Mouse (Mus musculus): ENCODE results near the gene Erg. TPM values are rescaled to one million over a fixed set of nuclear protein-coding genes. Genes with fewer than 3 reads are reported as not detected.

Gene Erg
- total and polyA plus RNA-seq, 2 experiments from 2014 or later = 1.8 to 6.4 TPM

DNA sequence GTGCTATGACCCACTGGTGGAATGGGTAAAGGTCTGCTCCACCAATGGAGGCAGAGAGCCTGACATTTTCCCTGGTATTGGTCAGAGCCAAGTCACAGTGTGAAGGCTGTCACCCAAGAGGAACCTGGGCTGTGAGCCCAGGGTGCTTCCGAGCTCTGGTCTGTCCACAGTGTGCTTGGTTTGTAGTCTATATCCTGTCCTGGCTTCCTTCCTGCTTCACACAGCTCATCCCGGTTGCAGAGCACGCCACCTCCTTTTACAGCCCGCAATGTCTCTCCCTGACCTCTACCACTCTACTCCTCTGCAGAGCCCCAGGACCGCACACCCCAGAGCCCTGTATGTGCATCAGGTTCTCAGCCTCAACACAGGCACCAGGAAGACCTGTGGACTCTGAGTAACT, 182.9 kb downstream of the Erg start:
- Histone ChIP-seq H3K27me3 (ENCODE audit: insufficient read depth, low read length) (no peaks in the 10 kb centered on the region), H3K27ac (ENCODE audit: low read depth, low read length) (no peak overlapping the region), H3K4me1 (ENCODE audit: insufficient read depth) (0 out of 2 replicates have a peak, but pooled peaks cover 8% of the 10 kb centered on the region), H3K9ac (no peak overlapping the region), H3K4me3 (ENCODE audit: low read depth, low read length) (no peak overlapping the region), H3K9me3 (ENCODE audit: low read length) (no peaks in the 10 kb centered on the region), H3K36me3 (ENCODE audit: insufficient read depth) (no peaks in the 10 kb centered on the region), H3K4me2 (ENCODE audit: low read depth) (no peak overlapping the region)
- TF ChIP-seq CTCF (IDR thresholded peaks at IDR 0.05; ENCODE audit: low read depth) = no peak
- no peak for DNase-seq
- ATAC-seq = no peak
- WGBS = 89% methylated on average over 5 of the region's 5 CpGs

DNA sequence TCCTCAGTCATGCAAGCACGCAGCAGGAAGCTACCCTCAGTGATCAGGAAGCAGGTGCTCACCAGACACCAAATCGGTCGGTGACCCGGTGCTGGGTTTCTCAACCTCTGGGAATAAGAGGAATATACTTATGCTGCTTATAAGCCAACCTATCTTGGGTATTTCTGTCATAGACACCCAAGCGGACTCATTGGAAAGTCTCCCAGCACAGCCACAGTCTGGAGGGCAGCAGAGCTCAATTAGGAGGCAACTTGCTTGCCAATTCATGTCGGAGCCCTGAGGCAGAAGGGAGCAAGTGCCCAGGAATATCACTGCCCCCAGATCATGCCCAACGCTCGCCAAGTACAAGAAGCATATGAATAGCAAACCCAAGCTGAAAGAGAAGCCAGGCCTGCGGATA, 184.5 kb downstream of the Erg start:
- ATAC-seq (peak; percentile 23; the same call in 1 of the 2 replicates), DNase-seq (peak; percentile 41)

DNA sequence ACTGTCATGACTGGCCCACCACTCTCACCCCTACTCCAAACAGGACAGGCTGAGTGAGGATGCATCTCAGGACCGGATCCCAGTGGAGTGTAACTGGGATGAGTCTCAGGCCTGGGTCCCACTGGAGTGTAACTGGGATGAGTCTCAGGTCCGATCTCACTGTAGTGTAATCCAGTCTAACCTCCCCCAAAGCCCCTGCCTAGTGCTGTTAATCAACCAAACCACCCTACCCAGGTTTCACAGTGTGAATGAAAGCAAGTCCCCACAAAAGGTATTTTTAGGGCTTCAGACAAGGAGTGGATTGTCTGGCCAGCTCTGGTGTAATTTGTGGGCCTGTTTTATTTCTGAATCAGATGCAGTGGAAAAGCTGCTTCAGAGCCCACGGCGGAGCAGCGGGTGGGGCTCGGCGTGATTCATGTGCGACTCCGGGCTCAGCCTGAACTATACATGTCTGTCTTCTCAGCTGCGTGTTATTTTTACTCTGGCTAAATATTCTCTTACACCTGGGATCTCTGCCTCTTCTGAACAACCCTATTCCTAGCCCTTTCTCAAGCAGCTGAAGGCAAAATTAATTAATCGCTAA, 187.5 kb downstream of the Erg start:
- peak; percentile 54 for ATAC-seq
- Histone ChIP-seq H3K36me3 (ENCODE audit: insufficient read depth) (no peaks in the 10 kb centered on the region), H3K9ac (no peak overlapping the region), H3K9me3 (ENCODE audit: low read length) (no peaks in the 10 kb centered on the region), H3K27me3 (ENCODE audit: insufficient read depth, low read length) (no peaks in the 10 kb centered on the region), H3K27ac (ENCODE audit: low read depth, low read length) (no peak overlapping the region), H3K4me3 (ENCODE audit: low read depth, low read length) (no peak overlapping the region), H3K4me1 (ENCODE audit: insufficient read depth) (0 out of 2 replicates have a peak, but pooled peaks cover 9% of the 10 kb centered on the region), H3K4me2 (ENCODE audit: low read depth) (no peak overlapping the region)
- no peak for TF ChIP-seq CTCF (IDR thresholded peaks at IDR 0.05; ENCODE audit: low read depth)
- 37% methylated on average over 11 of the region's 11 CpGs for WGBS
- DNase-seq = peak; percentile 47

More for the DNA sequence above, 184.5 kb downstream of the Erg start:
- Histone ChIP-seq H3K9ac (no peak overlapping the region), H3K4me3 (ENCODE audit: low read depth, low read length) (no peak overlapping the region), H3K9me3 (ENCODE audit: low read length) (no peaks in the 10 kb centered on the region), H3K27ac (ENCODE audit: low read depth, low read length) (no peak overlapping the region), H3K27me3 (ENCODE audit: insufficient read depth, low read length) (no peaks in the 10 kb centered on the region), H3K4me2 (ENCODE audit: low read depth) (no peak overlapping the region), H3K36me3 (ENCODE audit: insufficient read depth) (no peaks in the 10 kb centered on the region), H3K4me1 (ENCODE audit: insufficient read depth) (0 out of 2 replicates have a peak, but pooled peaks cover 9% of the 10 kb centered on the region)
- no peak for TF ChIP-seq CTCF (IDR thresholded peaks at IDR 0.05; ENCODE audit: low read depth)
- WGBS = 67% methylated on average over 9 of the region's 9 CpGs

DNA sequence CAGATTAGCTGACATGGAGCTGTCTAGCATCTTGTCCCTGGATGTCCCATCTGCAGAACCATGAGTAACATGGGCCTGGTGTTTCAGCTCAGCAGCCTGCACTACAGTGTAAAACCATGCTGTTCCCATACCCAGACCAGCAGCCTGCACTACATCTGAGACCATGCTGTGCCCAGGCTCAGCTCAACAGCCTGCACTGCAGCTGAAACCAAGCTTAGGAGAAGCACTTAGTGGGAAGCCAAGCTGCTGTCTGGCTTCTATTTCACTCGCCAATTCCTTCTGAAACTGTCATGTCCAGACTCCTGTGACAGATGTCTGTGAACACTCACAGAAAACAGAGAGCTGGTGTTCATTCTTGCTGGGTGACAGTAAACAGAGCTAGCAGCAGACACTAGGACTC, 195.6 kb downstream of the Erg start:
- 43% methylated on average over 1 of the region's 1 CpGs for WGBS
- DNase-seq = peak; percentile 65
- Histone ChIP-seq H3K27ac (ENCODE audit: low read depth, low read length) (no peak overlapping the region), H3K4me2 (ENCODE audit: low read depth) (no peak overlapping the region), H3K27me3 (ENCODE audit: insufficient read depth, low read length) (no peaks in the 10 kb centered on the region), H3K9ac (no peak overlapping the region), H3K4me3 (ENCODE audit: low read depth, low read length) (no peak overlapping the region), H3K4me1 (ENCODE audit: insufficient read depth) (no peaks in the 10 kb centered on the region), H3K36me3 (ENCODE audit: insufficient read depth) (no peaks in the 10 kb centered on the region), H3K9me3 (ENCODE audit: low read length) (no peaks in the 10 kb centered on the region)
- ATAC-seq = peak; percentile 94
- no peak for TF ChIP-seq CTCF (IDR thresholded peaks at IDR 0.05; ENCODE audit: low read depth)

DNA sequence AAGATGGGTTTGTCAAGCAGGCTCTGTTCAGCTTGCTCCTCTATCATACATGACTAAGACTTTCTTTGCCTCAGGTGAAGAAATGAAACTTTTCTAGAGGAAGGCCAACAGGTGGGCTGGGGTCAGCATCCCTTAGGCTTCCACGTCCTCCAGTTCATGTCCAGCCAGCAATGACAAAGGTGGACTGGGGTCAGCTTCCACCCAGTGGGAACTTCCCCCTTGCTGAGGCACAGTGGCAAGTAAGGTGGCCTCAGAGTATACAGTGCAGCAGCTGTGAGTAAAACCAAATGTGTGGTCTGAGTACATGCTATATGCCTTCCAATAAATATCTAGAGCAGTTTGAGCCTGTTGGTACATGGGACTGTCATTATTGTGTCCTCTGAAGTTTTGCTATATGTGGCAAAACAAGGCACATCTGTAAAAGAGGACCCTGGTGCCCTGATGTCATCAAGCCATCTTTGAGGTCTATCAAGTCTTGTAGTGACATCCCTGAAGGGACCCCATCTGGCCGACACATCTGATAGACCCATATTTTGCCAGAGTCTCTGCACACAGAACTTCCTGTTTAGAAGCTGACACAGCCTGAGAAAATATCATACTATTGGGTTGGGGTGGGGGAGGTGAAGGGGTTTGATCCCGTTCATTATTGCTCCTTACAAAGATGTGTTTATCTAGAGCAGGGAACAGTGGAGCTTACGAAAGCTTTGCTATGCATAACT, 197.4 kb downstream of the Erg start:
- no peak overlapping the region for H3K4me2 ChIP-seq (ENCODE audit: low read depth)
- H3K4me3 ChIP-seq (ENCODE audit: low read depth, low read length) = no peak overlapping the region
- no peaks in the 10 kb centered on the region for H3K9me3 ChIP-seq (ENCODE audit: low read length)
- WGBS = 85% methylated on average over 4 of the region's 4 CpGs
- H3K9ac ChIP-seq = no peak overlapping the region
- no peaks in the 10 kb centered on the region for H3K36me3 ChIP-seq (ENCODE audit: insufficient read depth)
- H3K27me3 ChIP-seq (ENCODE audit: insufficient read depth, low read length) = no peaks in the 10 kb centered on the region
- TF ChIP-seq CTCF (IDR thresholded peaks at IDR 0.05; ENCODE audit: low read depth) = no peak
- no peaks in the 10 kb centered on the region for H3K4me1 ChIP-seq (ENCODE audit: insufficient read depth)
- DNase-seq (no peak), ATAC-seq (no peak)
- H3K27ac ChIP-seq (ENCODE audit: low read depth, low read length) = no peak overlapping the region

DNA sequence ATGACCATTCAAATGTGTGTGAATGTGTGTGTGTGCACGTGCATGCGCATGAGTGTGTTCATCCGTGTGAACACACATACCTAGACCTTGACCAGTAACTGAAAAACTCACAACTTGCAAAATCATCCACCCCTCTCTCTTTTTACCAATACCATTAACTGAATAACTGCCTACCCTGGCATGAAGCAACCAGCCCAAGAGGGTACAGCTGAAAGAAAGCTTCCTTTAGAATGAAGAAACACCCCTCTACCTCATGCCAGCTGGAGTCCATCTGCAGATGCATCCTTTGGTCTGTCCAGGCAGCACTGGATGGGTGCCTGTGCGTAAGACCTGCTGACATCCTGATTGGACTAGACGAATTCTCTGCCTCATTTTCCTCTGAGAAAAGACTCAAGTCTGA, 198.1 kb downstream of the Erg start:
- H3K4me1 ChIP-seq (ENCODE audit: insufficient read depth) = no peaks in the 10 kb centered on the region
- WGBS = 93% methylated on average over 5 of the region's 5 CpGs
- H3K4me2 ChIP-seq (ENCODE audit: low read depth) = no peak overlapping the region
- H3K36me3 ChIP-seq (ENCODE audit: insufficient read depth) = no peaks in the 10 kb centered on the region
- no peaks in the 10 kb centered on the region for H3K9me3 ChIP-seq (ENCODE audit: low read length)
- H3K9ac ChIP-seq = no peak overlapping the region
- no peak for TF ChIP-seq CTCF (IDR thresholded peaks at IDR 0.05; ENCODE audit: low read depth)
- no peaks in the 10 kb centered on the region for H3K27me3 ChIP-seq (ENCODE audit: insufficient read depth, low read length)
- no peak overlapping the region for H3K27ac ChIP-seq (ENCODE audit: low read depth, low read length)
- ATAC-seq (no peak), DNase-seq (no peak)
- H3K4me3 ChIP-seq (ENCODE audit: low read depth, low read length) = no peak overlapping the region

DNA sequence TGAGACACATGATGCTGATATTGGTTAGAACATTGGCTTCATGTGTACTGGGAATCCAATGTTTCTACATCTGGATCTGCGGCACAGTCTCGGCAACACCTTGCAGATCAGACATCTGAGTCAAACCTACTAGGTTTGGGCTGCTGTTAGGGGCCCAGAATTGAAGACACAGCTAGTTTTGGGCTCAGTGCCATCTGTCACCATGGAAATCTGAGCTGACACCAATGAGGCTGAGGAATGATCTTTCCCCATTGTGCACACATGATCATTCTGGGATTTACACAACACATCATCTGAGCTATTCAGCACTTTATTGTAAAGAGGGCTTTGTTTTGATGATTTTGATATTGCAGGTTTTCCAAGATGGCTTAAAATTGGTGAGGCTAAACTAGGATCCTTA, 199.4 kb downstream of the Erg start:
- no peak for TF ChIP-seq CTCF (IDR thresholded peaks at IDR 0.05; ENCODE audit: low read depth)
- Histone ChIP-seq H3K4me1 (ENCODE audit: insufficient read depth) (no peaks in the 10 kb centered on the region), H3K27ac (ENCODE audit: low read depth, low read length) (no peak overlapping the region), H3K27me3 (ENCODE audit: insufficient read depth, low read length) (no peaks in the 10 kb centered on the region), H3K9ac (no peak overlapping the region), H3K36me3 (ENCODE audit: insufficient read depth) (no peaks in the 10 kb centered on the region), H3K4me2 (ENCODE audit: low read depth) (no peak overlapping the region), H3K4me3 (ENCODE audit: low read depth, low read length) (no peak overlapping the region), H3K9me3 (ENCODE audit: low read length) (no peaks in the 10 kb centered on the region)
- WGBS = 86% methylated on average over 2 of the region's 2 CpGs
- ATAC-seq (no peak), DNase-seq (no peak)
